Mouse (Mus musculus) liver, adult (tissue): ENCODE data around the gene Cela2a.

Experiments used
- GATA4 ChIP-seq: IDR thresholded peaks from 2 replicates; pipeline ENCODE4 v1.6.1; 2014; ENCODE audit warnings: mild to moderate bottlenecking, low read length; ENCODE audit not compliant: insufficient replicate concordance

Cela2a gene

DNA sequence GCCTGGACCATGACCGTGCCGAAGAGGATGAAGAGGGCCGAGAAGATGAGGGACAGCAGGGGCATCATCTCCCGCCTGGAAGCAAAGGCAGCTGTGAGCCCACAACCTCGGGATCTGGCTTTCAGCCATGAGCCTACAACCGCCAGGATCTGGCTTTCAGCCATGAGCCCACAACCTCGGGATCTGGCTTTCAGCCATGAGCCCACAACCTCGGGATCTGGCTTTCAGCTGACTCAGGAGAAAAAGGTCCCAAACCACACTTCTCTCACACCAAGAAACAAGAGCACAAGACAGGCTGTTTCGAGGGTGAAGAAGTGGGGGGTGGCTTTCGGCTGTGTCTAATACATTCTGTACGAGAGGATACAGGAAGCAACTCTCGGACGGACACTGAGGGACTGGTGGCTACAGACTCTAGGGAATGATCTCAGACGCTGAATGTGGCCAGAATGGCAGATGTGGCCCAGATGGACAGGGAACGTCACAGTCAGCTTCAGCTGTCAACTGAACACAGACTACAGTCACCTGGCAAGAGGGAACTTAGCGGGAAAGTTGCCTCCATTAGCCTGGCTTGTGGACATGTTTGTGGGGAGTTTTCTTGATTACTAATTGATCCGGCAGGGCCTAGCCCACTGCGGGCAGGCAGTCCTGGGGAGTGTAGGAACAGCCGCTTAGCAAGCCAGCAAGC lies 59.1 kb downstream of the Cela2a start:
- no peak for TF ChIP-seq GATA4

- TF ChIP-seq GATA4 = no peak
Observed at GRCm38 (mm10) chr4:141766316-141766667, 59.7 kb downstream of the Cela2a start.

DNA sequence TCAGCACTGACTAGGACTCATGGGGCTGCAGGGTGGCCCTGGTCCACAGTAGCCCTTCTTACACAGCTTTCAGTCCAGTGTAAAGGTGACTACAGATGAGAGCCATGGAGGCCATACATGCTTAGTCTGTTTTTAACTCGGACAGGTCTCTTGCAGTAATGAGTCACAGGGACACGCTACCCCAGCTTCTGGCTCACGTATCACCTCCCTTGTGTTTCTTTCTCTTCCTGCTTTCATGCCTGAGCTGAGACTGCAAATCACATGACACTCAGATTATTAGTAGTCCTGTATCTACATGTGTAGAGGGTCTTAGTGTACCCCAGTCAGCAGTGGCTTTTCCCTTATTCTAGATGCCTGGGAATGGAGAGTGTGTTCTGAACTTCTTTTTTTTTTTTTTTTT lies 61.0 kb downstream of the Cela2a start:
- no peak for TF ChIP-seq GATA4
